Mouse (Mus musculus) CD4-positive naive resting alpha-beta T cell, adult 76 days (primary cell): ENCODE results near the gene Tmem63b. TPM values are rescaled to one million over a fixed set of nuclear protein-coding genes. Genes with fewer than 3 reads are reported as not detected.

Experiments
- total RNA-seq: library from RNA; stranded (reverse); gene quantifications from one replicate; pipeline ENCODE4 v1.2.4, GENCODE M21; 2023

Tmem63b gene
- total RNA-seq, result 41.6 TPM

GRCm38 (mm10) chr17:45686716-45687115 is at the start of gene Tmem63b:
Tmem63b (minus strand) TSS chr17:45686905.

GRCm38 (mm10) chr17:45733735-45734301 is 47.1 kb upstream of the Tmem63b start, which contains the start of gene 1600014C23Rik:
1600014C23Rik (minus strand) TSS chr17:45733844.

GRCm38 (mm10) chr17:45686093-45686619 is 549 bp downstream of the Tmem63b start, which contains the start of gene Mrpl14:
Mrpl14 (plus strand) TSS chr17:45686322.

GRCm38 (mm10) chr17:45659225-45659624 is 27.5 kb downstream of the Tmem63b start, which contains the start of gene Capn11:
Capn11 (minus strand) TSS chr17:45659325.

Other genes starting within 250 kb of the Tmem63b start
- not detected for gene Spats1, start 211.5 kb downstream of the Tmem63b start, total RNA-seq
- gene Aars2, start 180.1 kb downstream of the Tmem63b start, total RNA-seq, result 20.7 TPM
- gene Tcte1, start 163.5 kb downstream of the Tmem63b start, total RNA-seq, result not detected
- not detected for gene Tmem151b, start 137.2 kb downstream of the Tmem63b start, total RNA-seq
- gene Nfkbie, start 131.2 kb downstream of the Tmem63b start, total RNA-seq, result 47.6 TPM
- 22.9 TPM for gene Slc35b2, start 123.0 kb downstream of the Tmem63b start, total RNA-seq
- gene Hsp90ab1, start 113.6 kb downstream of the Tmem63b start, total RNA-seq, result 1,228 TPM
- 36.1 TPM for gene Slc29a1, start 87.3 kb downstream of the Tmem63b start, total RNA-seq
- not detected for gene Mymx, start 84.8 kb downstream of the Tmem63b start, total RNA-seq
- gene Capn11, start 27.6 kb downstream of the Tmem63b start, total RNA-seq, result 2.8 TPM
- 12.5 TPM for gene Mrpl14, start 583 bp downstream of the Tmem63b start, total RNA-seq
- not detected for gene 1600014C23Rik, start 46.9 kb upstream of the Tmem63b start, total RNA-seq